Mouse (Mus musculus) 416B (cell line): ENCODE data around the gene Sgca.
A peak's percentile ranks its signal among the peaks of the same experiment; 100 is the strongest.

Experiments used
- DNase-seq: peaks from one replicate; pipeline ENCODE4 v3.0.0; 2011; ENCODE audit warnings: low read depth

Sgca gene

DNA sequence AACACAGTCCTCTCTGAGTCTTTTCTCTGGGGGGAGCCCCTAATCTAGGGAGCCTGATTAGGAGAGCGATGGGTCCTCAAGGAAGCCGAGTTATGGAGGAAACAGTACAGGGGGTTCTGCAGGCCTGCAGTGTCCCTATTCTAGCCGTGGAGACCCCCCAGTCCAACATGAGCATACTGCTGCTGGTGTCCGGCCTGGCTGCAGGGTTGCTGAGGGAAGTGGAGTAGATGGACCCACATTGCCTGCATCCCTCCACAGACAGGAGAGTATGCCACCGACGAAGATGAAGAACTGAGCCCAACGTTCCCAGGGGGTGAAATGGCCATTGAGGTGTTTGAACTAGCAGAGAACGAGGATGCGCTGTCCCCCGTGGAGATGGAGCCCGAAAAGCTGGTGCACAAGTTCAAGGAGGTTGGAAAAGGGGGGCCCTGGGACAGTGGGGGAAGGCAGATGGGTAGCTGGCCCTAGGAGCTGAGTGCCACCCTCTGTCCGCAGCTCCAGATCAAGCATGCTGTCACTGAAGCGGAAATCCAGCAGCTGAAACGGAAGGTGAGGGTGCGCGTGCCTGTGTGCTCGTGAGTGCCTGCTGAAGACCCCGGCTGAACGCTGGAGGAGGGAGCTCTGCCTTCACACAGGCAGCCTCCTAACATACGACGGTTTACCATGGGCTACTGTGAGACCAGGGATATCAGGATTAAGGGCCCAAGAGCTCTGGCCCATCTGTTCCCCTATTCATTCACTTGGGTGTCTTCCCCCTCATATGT lies 25.6 kb upstream of the Sgca start:
- no peak for DNase-seq

DNA sequence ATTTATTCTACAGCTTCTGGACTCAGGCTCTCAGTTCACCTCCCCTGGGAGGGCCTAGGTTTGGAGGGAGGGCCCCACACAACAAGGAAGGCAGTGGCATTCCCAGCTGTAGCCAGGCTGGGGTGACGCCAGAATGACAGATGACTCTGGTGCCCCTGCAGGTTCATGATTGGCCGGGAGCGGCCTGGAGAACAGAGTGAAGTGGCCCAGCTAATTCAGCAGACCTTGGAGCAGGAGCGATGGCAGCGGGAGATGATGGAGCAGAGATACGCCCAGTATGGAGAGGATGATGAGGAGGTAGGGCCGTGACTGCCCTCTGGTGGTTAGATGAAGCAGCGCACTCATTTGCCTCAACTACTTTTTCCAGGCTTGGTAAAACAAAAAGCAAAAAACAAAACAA lies 24.9 kb upstream of the Sgca start:
- DNase-seq = peak; percentile 86

DNA sequence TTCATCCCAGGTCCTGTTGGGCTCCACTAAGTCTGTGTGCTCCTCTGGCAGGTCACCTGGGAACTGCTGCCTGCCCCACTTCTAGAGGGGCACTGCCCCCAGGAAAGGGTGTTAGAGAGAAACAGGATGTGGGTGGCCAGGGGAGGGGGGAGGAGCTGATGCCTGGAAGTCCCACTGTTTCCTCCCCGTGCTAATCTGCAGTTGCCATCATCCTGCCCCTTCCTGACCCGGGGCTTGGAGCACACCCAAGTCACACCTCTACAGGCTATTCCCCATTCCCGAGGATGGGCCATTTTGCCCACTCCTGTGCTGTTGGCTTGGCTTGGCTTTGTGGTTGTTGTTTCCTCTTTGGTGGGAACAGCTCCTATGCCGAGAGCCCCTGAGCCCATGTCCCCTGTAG lies 24.4 kb upstream of the Sgca start:
- peak; percentile 91 for DNase-seq

DNA sequence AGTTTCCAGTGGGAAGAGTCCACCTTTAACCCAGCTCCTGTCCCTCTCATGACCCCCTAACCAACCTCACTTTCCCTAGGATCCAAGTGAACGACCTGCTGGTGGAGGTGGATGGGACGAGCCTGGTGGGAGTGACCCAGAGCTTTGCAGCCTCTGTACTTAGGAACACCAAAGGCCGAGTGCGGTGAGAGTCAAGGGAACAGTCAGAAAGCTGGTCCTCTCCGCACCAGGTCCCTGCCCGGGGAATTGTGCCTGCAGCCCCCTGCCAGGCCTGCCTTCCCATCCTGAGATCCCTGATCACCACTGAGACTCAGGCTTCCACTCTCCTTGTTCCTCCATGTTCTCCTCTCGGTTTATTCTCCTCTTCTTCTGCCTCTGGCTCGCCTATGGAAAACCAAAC lies 24.0 kb upstream of the Sgca start:
- DNase-seq = no peak

DNA sequence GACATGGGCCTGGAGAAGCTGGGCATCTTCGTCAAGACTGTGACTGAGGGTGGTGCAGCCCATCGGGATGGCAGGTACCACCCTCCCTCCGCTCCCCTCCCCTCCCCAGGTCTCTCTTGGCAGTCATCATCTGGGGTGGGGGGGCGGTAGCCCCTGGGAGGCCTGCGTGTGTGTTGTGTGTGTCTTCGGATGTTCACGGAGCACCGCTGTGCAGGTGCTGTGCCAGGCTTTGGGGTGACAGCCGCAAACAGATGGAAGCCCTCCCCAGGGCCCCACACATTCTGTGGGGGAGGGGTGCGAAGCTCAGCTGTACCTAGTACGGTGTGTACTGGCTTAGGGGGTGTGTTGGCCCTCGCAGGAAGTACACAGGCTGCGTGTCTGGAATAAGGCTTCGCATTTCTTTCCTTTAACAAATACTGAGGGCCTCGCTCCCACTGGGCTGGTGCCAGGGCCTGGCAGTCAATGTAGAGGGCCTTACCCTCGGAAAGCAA lies 22.0 kb upstream of the Sgca start:
- no peak for DNase-seq

DNA sequence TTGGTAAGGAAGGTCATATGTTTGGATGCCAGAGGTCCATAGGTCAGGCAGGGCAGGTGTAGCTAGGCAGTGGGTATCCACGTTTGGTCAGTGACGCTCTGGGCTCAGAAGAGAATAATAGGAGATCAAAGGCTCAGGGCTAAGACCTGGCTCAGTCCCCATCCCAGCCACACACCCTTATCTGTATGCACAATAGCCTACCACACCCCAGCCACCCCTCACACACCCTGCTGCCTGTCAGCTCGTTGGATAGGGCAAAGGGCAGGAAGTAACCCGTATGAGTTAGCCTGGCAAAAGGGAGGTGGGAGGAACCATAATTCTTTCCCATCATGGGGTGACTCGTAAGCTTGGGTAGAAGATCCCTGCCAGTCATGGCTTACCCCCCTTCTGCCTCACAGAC lies 21.5 kb upstream of the Sgca start:
- DNase-seq = peak; percentile 81

DNA sequence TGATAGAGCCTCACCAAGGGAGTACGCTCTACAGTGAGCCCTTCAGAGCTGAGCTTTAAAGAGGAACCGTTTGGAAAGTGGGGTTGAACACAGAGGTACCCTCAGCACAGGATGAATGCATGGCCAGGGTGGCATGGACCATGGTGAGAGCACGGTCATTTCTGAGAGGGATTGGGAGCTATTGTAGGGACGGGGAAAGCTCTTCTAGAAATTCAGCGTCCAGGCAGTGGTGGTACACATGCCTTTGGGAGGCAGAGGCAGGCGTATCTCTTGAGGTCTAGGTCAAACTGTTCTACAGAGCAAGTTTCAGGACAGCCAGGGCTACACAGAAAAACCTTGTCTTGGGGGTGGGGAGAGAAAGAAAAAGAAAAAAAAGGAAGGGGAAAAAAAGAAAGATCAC lies 20.9 kb upstream of the Sgca start:
- DNase-seq = no peak

DNA sequence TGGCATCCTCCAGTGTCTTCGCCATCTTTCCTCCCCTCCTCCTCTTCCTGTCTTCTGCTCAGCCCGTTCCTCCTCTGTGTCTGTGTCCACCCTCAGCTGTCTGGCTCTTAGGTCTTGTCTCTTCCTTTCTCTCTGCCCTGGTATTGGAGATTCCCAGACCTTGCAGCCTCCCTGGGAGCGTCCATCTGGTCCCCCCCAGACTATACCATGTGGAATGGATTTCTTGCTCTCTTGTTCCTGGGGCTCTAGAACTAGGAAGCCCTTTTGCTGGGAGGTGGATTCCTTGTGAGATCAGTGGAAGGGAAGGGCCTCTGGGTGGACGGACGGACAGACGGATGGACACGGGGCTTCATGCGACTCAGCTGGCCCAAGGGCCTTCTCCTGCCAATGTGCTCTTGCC lies 20.0 kb upstream of the Sgca start:
- no peak for DNase-seq

DNA sequence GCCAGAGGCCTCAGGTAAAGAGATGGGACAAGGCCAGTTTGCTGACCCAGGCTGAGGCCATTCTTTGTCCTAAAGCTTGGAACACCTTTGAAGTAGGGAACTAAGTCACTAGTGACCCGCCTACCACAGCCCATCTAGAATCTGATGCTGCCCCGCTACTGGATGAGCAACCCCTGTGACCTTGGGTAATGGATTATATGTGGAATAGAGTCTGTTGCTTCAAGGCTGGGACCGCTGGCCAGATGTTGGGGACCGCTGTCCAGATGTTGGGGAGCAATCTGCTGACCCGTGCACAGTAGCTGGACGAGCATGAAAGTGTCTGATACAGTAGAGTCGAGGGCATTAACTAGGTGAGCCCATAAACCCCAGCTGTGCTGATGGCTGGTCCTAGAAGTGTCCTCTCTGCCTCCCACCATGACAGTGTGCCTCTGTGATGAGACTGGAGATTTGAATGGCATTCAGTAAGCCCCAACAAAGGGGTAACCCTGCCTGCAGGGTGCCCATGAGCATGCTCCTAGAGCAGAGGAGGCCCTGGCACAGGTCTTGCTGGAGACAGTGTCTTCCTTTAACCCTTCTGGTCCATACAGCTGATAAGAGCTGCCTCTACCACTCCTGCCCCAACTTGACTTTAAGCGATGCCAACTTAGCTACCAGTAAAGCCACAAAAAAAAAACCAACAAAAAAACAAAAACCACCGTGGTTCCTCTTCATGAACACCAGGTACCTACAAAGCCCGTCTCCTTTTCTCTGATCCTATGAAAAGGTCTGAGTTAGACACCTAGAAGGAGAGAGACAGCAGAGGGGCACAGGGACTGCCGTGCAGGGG lies 19.0 kb upstream of the Sgca start:
- no peak for DNase-seq

DNA sequence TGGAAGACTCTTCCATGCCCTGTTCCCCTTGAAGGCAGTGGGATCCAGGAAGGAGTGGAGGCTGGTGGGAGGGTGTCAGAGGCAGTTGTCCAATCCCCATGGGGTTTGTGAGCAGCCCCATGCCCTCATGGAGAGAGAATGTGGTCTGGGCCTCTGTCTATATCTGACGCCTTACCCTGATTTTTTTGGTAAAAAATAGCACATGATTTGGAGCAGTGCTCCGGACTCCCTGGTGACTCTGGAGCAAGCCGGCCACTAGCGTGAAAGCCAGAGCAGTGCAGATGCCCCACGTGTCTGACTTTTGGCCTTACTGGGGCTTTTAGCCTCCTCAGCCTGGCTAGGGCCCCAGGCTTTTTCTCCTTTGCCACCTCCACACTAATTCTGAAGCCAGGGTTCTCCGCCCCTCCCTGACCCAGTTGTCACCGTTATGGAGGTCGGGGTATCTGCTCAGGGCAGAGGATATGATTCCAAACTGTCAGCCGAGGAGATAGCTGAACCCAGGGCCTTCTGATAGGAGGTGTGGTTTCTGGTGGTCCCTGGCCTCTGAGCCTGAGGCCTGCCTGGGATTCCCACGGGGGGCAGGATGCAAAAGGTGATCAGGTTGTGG lies 18.2 kb upstream of the Sgca start:
- DNase-seq = no peak

DNA sequence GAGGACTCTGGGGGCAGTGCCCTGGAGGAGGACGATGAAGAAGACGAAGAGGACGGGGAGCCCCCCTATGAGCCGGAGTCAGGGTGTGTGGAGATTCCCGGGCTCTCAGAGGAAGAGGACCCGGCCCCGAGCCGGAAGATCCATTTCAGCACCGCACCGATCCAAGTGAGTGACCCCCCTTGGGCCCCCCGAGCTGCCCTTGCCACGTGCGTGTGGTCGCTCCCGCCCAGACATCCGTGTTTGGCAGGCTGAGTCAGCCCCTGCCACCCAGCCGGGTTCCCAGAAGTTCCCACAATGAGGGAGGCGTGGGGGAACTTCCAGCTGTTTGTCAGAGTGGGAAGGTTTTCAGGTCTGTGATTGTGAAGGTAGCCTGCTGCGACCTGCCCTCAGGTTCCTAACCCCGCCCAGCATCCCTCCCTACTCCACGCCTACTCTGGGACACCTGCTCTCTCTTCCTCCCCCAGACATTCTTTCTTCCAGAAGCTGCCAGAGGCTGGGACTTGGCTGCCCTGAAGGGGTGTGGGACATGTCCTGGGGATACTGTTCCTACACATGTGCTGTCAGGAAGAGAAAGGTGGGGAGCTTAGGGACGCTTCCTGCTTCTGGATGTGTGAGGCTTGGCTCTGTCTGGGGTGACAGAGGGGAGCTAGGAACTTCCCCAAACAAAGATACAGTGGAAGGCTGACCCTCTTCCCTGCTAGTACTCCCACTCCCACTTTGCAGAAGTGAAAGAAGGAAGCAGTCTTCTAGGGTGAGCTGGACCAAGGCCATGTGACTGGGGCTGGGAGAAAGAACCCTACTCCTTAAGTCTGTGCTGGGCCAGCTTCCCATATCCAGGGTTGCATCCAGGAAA lies 16.9 kb upstream of the Sgca start:
- DNase-seq = peak; percentile 57

DNA sequence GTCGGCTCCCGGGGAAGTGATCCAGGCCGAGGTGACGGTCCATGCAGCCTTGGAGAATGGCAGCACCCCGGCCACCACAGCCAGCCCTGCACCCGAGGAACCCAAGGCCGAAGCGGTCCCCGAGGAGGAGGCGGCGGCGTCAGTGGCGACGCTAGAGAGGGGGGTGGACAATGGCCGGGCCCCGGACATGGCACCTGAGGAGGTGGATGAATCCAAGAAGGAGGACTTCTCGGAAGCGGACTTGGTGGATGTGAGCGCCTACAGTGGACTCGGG lies 16.3 kb upstream of the Sgca start:
- DNase-seq = no peak

DNA sequence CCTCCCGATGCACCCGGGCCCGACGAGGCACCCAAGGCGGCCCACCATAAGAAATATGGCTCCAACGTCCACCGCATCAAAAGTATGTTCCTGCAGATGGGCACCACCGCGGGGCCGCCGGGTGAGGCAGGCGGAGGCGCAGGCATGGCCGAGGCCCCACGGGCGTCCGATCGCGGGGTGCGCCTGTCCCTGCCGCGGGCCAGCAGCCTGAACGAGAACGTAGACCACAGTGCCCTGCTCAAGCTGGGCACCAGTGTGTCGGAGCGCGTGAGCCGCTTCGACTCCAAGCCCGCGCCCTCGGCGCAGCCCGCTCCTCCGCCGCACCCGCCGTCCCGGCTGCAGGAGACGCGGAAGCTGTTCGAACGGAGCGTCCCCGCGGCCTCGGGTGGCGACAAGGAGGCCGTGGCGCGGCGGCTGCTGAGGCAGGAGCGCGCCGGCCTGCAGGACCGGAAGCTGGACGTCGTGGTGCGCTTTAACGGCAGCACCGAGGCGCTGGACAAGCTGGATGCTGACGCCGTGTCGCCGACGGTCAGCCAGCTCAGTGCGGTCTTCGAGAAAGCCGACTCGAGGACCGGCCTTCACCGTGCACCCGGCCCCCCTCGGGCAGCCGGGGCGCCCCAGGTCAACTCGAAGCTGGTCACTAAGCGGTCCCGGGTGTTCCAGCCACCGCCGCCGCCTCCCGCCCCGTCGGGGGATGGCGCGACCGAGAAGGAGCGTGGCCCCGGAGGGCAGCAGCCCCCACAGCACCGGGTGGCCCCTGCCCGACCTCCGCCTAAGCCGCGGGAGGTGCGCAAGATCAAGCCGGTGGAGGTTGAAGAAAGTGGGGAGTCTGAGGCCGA lies 15.7 kb upstream of the Sgca start:
- DNase-seq = peak; percentile 41

DNA sequence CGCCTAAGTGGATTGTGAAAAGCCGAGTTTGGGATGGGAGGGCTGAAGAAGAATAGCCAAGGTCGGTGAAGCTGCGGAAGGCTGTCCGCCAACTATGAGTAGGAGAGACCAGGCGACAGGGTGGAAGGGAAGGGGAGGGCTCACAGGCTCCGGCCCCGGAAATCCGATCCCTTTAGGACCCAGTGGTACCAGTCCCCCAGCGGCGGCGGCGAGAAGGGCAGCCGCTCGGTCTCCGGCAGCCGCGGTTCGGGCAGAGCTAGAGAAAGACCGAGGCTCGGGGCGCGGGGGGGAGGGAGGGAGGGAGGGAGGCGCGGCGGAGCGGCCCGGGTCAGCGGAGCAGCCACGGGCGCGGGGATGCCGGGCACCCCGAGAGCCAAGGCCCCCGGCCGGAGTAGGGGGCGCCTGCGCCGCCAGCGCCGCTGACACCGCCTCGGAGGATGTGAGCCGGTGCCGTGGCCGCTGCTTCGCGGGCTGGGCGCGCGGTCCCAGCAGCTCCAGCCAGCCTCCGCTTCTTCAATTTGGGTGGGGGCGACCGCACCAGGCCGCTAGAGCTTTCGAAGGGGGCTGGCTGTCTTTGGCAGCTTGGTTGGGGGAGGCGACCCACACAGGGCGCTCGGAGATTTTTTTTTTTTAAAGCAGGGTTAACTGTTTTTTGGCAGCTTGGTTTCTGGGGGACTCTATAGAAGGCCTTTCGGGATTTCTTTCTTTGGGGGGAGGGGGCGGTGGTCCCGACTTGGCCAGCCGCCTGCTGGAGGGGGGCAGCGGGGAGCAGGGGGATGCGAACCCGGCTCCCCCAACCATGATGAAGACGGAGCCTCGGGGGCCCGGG lies 14.8 kb upstream of the Sgca start, which contains the start of gene Ppp1r9b:
Ppp1r9b (plus strand) TSS at position 287 of the 829 bp plus-strand sequence.
- DNase-seq = peak; percentile 92

DNA sequence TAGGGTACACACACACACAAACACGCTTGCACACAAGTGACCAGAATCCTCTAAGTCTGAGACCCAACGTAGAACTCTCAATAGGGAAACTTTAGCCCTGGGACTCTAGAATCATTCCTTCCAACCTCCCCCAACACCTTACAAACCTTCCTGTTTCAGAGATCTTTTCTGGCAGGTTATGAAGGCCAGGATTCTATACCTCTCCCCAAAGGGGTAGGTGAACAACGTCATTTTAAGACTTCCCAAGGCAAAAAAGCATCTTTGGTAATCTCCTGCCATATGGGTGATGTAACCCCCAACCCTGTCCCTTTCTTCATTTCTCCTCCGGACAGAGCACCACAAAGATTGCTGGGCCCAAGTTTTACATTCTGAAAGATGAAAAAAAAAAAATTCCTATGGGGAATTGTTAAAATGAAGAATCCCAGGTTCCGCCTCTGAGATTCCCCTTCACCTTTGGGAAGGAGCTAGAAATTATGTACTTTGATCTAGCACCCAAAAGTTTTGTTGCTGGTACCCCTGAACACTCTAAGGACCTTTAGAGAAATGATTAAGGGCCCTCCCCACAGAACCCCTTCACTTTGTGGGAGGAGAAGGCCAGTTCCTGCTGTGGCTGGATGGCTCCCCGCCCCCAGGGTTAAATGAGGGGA lies 14.1 kb upstream of the Sgca start:
- DNase-seq = no peak

DNA sequence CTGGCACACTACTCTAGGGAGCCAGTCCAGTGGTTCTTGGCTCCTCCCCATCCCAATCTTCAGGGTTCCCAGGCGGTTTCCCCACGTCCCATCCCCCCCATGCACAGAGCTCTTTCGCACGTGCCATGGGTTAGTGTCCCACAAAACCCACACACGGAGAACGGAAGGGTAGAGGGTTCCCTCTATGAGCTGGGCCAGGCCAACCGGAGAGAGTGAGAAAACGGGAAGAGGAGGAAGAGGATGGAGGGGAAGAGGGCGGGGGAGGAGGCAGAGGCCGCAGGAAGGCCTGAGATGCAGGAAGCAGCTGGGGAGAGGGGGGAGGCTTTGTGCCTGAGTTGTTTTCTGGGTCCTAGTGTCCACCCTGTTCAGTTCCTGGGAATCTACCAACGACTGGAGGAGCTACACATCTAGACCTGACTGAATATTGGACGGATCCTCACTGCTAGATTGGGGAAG lies 13.5 kb upstream of the Sgca start:
- DNase-seq = peak; percentile 95

DNA sequence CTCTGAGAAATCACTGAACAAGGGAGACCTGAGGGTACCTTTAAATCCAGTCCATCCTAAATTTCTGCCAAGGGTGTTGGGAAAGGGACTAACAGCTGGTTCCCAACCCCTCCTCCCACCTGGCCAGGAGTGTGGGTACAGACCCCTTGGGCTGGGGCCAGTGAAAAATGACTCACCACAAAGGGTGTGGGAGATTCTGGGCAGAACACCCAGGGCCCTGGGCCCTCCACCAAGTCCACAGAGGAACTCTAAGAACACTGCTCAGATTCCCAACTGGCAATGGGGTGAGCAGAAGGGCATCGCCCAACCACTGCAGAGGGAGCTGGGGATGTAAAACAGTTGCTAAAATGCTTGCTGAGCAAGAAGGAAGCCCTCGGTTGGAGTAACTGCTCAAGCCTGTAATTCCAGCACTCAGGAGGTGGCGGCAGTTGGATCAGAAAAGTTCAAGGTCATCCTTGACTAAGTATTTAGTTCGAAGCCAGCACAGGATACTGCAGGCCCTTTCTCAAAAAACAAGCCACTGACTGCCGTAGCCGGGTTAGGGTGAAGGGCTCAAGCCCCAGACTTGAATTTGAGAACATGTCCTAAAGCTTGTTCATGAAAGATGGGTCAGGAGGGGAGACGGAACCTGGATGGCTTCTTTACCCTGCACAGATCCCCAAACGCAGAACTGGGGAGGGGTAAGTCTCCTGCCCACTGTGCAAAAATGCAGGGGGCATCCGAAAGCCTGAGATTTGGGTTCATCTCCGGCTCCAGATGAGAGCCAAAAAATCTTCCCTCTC lies 12.8 kb upstream of the Sgca start:
- DNase-seq = peak; percentile 46

DNA sequence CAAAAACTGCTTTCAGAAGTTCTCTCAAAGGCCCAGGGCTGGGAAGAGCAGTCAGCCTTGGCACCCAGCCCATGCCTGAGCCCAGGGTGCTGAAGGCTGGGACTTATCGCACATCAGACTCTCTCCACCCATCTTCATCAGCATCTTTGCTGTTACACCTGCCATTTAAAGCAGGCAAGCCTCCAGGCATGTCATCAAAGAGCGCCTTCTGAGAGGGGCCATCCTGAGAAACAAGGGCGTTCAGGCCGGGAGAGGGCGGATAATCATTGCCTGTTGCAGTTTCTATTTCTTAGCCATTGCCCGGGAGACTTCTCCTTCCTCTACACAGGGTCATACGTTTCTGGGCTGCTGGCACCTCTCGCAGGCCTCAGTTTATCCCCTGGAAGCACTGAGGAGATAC lies 11.7 kb upstream of the Sgca start:
- no peak for DNase-seq

DNA sequence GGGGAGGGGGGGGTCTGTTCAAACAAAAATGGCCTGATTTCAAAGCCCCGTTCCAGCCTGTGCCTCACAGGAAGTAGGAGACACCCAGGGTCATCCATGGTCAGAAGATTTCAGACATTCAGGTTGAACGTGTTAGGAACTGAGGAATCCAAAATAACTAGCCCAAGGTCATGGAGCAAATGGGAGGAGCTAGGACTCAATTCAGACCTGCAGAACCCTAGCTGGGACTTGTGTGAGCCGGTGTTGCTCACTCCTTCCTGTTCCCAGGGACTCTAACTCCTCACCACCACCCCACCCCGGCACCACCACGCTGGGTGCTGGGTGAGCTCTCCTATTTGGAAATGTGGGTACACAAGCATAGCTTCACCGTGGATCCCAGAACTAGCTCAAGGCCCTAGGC lies 11.2 kb upstream of the Sgca start:
- no peak for DNase-seq
